Mouse (Mus musculus): ENCODE results near the gene Gja5.

Gja5 gene

GRCm38 (mm10) chr3:96975628-96976027 lies 71.1 kb downstream of the Gja5 start:
- TF ChIP-seq GATA4 (IDR thresholded peaks at IDR 0.05; ENCODE audit: insufficient replicate concordance, low read length), result no peak

GRCm38 (mm10) chr3:96977507-96977906 lies 73.0 kb downstream of the Gja5 start:
- no peak for TF ChIP-seq GATA4 (IDR thresholded peaks at IDR 0.05; ENCODE audit: insufficient replicate concordance, low read length)

GRCm38 (mm10) chr3:96978469-96978868 lies 74.0 kb downstream of the Gja5 start:
- TF ChIP-seq GATA4 (IDR thresholded peaks at IDR 0.05; ENCODE audit: insufficient replicate concordance, low read length), result no peak

GRCm38 (mm10) chr3:96979020-96979419 lies 74.5 kb downstream of the Gja5 start:
- TF ChIP-seq GATA4 (IDR thresholded peaks at IDR 0.05; ENCODE audit: insufficient replicate concordance, low read length), result no peak

- TF ChIP-seq GATA4 (IDR thresholded peaks at IDR 0.05; ENCODE audit: insufficient replicate concordance, low read length), result no peak
Observed at GRCm38 (mm10) chr3:96981833-96982232, 77.3 kb downstream of the Gja5 start.

GRCm38 (mm10) chr3:96982666-96983065 lies 78.2 kb downstream of the Gja5 start:
- no peak for TF ChIP-seq GATA4 (IDR thresholded peaks at IDR 0.05; ENCODE audit: insufficient replicate concordance, low read length)

GRCm38 (mm10) chr3:96992526-96992925 lies 88.0 kb downstream of the Gja5 start:
- TF ChIP-seq GATA4 (IDR thresholded peaks at IDR 0.05; ENCODE audit: insufficient replicate concordance, low read length), result no peak

GRCm38 (mm10) chr3:96997770-96998169 lies 93.3 kb downstream of the Gja5 start:
- TF ChIP-seq GATA4 (IDR thresholded peaks at IDR 0.05; ENCODE audit: insufficient replicate concordance, low read length), result no peak

- TF ChIP-seq GATA4 (IDR thresholded peaks at IDR 0.05; ENCODE audit: insufficient replicate concordance, low read length), result no peak
Observed at GRCm38 (mm10) chr3:97003111-97003510, 98.6 kb downstream of the Gja5 start.

GRCm38 (mm10) chr3:97004509-97004908 lies 100.0 kb downstream of the Gja5 start:
- TF ChIP-seq GATA4 (IDR thresholded peaks at IDR 0.05; ENCODE audit: insufficient replicate concordance, low read length), result no peak

GRCm38 (mm10) chr3:97007010-97007448 lies 102.5 kb downstream of the Gja5 start:
- TF ChIP-seq GATA4 (IDR thresholded peaks at IDR 0.05; ENCODE audit: insufficient replicate concordance, low read length), result no peak

- no peak for TF ChIP-seq GATA4 (IDR thresholded peaks at IDR 0.05; ENCODE audit: insufficient replicate concordance, low read length)
Observed at GRCm38 (mm10) chr3:97025226-97025625, 120.7 kb downstream of the Gja5 start.

GRCm38 (mm10) chr3:97032053-97032496 lies 127.6 kb downstream of the Gja5 start:
- no peak for TF ChIP-seq GATA4 (IDR thresholded peaks at IDR 0.05; ENCODE audit: insufficient replicate concordance, low read length)

- TF ChIP-seq GATA4 (IDR thresholded peaks at IDR 0.05; ENCODE audit: insufficient replicate concordance, low read length), result no peak
Observed at GRCm38 (mm10) chr3:97035558-97035957, 131.1 kb downstream of the Gja5 start.

GRCm38 (mm10) chr3:97037119-97037518 lies 132.6 kb downstream of the Gja5 start:
- no peak for TF ChIP-seq GATA4 (IDR thresholded peaks at IDR 0.05; ENCODE audit: insufficient replicate concordance, low read length)

GRCm38 (mm10) chr3:97039721-97040120 lies 135.2 kb downstream of the Gja5 start:
- TF ChIP-seq GATA4 (IDR thresholded peaks at IDR 0.05; ENCODE audit: insufficient replicate concordance, low read length), result no peak

GRCm38 (mm10) chr3:97044188-97044587 lies 139.7 kb downstream of the Gja5 start:
- no peak for TF ChIP-seq GATA4 (IDR thresholded peaks at IDR 0.05; ENCODE audit: insufficient replicate concordance, low read length)

- TF ChIP-seq GATA4 (IDR thresholded peaks at IDR 0.05; ENCODE audit: insufficient replicate concordance, low read length), result no peak
Observed at GRCm38 (mm10) chr3:97047757-97048156, 143.3 kb downstream of the Gja5 start.
